Mouse (Mus musculus) embryonic facial prominence, embryonic 13.5 days (tissue): ENCODE data around the gene Gm17490. TPM values are rescaled to one million over a fixed set of nuclear protein-coding genes. Genes with fewer than 3 reads are reported as not detected.
"Not testable (repeated sequence)": the region's sequence is repeated elsewhere in the genome, so short reads cannot be mapped to it uniquely, and the experiment has no call there.

Experiments used
- ATAC-seq: fragments of 200-750 bp; cut with Nextera tagmentation; 2 replicates; pipeline ENCODE4 v1.8.0; 2017; ENCODE audit warnings: low read depth; ENCODE audit not compliant: insufficient number of reproducible peaks, insufficient read depth, low FRiP score, low TSS enrichment
- H3K27ac ChIP-seq: fragments of 300-500 bp; sonication (generic); 2 replicates; pipeline ENCODE4 v1.5.1; 2015; ENCODE audit warnings: moderate library complexity, mild to moderate bottlenecking, inconsistent platforms
- H3K27me3 ChIP-seq: fragments of 300-500 bp; sonication (generic); 2 replicates; pipeline ENCODE4 v1.6.1; 2015; ENCODE audit warnings: mild to moderate bottlenecking, inconsistent platforms
- H3K36me3 ChIP-seq: fragments of 300-500 bp; sonication (generic); 2 replicates; pipeline ENCODE4 v1.6.1; 2015; ENCODE audit warnings: mild to moderate bottlenecking, inconsistent platforms
- H3K4me1 ChIP-seq: fragments of 300-500 bp; sonication (generic); 2 replicates; pipeline ENCODE4 v1.6.1; 2015; ENCODE audit warnings: inconsistent platforms
- H3K4me2 ChIP-seq: fragments of 300-500 bp; sonication (generic); 2 replicates; pipeline ENCODE4 v1.6.1; 2015; ENCODE audit warnings: moderate library complexity, mild to moderate bottlenecking, inconsistent platforms
- H3K4me3 ChIP-seq: fragments of 300-500 bp; sonication (generic); 2 replicates; pipeline ENCODE4 v1.5.1; 2015; ENCODE audit warnings: mild to moderate bottlenecking, inconsistent platforms
- H3K9ac ChIP-seq: fragments of 300-500 bp; sonication (generic); 2 replicates; pipeline ENCODE4 v1.6.1; 2015; ENCODE audit warnings: mild to moderate bottlenecking, inconsistent platforms
- H3K9me3 ChIP-seq: fragments of 300-500 bp; sonication (generic); 2 replicates; pipeline ENCODE4 v1.6.1; 2016; ENCODE audit warnings: inconsistent platforms
- WGBS: fragments of 180-500 bp; shearing (Covaris S2); methylation state at CpG from one replicate; pipeline ENCODE4 v1.1.7; 2015; ENCODE audit warnings: mixed read lengths; 5-methylcytosine and 5-hydroxymethylcytosine counted together
- polyA plus RNA-seq: library from polyadenylated mRNA; unstranded; fragments of >200 nt; fragmentation: Nextera tagmentation; extraction: Ambion mirVana; gene quantifications from 2 replicates; pipeline ENCODE4 v1.2.1, GENCODE M21; 2015

Gene Gm17490
- polyA plus RNA-seq, 1 experiment from 2014 or later = not detected

- WGBS = 75% methylated on average over 2 of the region's 2 CpGs
- H3K4me1 ChIP-seq = no peaks in the 10 kb centered on the region
- no peaks in the 10 kb centered on the region for H3K36me3 ChIP-seq
- no peaks in the 10 kb centered on the region for H3K9me3 ChIP-seq
- H3K9ac ChIP-seq = no peak overlapping the region
- no peak overlapping the region for H3K4me3 ChIP-seq
- H3K4me2 ChIP-seq = no peak overlapping the region
- no peak for ATAC-seq
- no peaks in the 10 kb centered on the region for H3K27me3 ChIP-seq
- H3K27ac ChIP-seq = no peak overlapping the region
These were observed 2.3 kb downstream of the Gm17490 start for GRCm38 (mm10) chr2:11623726-11624125.

DNA sequence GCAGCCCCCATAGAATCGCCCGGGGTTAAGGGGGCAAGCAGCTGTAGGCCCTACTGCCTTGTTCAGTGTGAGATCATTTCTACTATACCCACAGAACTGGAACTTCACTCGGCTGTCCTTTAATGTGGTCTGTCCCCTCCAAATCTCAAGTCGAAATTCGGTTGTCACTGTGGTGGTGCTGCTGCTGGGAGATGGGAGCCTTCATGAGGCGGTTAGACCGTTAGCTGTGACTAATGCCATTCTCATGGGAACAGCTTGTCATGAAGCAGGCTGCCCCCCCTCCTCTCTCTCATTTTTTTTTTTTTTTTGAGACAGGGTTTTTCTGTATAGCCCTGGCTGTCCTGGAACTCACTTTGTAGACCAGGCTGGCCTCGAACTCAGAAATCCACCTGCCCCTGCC is 2.9 kb downstream of the Gm17490 start:
- Histone ChIP-seq H3K27me3 (no peaks in the 10 kb centered on the region), H3K27ac (no peak overlapping the region), H3K9me3 (no peaks in the 10 kb centered on the region), H3K9ac (no peak overlapping the region), H3K4me2 (no peak overlapping the region), H3K4me3 (no peak overlapping the region), H3K36me3 (no peaks in the 10 kb centered on the region), H3K4me1 (no peaks in the 10 kb centered on the region)
- no peak for ATAC-seq
- 77% methylated on average over 8 of the region's 8 CpGs for WGBS

DNA sequence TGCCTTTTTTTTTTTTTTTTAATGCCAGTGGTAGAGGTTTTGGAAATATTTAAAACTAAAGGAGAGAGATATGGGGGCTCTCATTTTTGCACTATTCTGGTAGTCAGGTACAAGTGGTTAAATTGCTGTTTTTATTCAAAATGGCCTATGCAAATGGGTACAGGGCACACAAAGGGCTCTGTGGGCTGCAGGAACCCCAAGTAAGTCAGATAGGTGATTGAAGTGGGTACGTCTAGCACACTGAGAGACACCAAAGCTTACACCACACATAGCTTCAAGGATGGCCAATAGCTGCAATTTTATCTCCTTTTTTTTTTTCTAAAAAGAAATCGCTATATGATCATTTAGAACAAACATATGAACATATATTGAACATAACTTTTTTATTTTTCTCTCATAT is 6.5 kb downstream of the Gm17490 start:
- 73% methylated on average over 2 of the region's 2 CpGs for WGBS
- Histone ChIP-seq H3K4me3 (no peak overlapping the region), H3K27ac (no peak overlapping the region), H3K9me3 (0 out of 2 replicates have a peak, but pooled peaks cover 4% of the 10 kb centered on the region), H3K4me1 (no peaks in the 10 kb centered on the region), H3K9ac (no peak overlapping the region), H3K36me3 (no peaks in the 10 kb centered on the region), H3K27me3 (no peaks in the 10 kb centered on the region), H3K4me2 (no peak overlapping the region)
- no peak for ATAC-seq

GRCm38 (mm10) chr2:11616846-11617245 is 9.2 kb downstream of the Gm17490 start:
- no peaks in the 10 kb centered on the region for H3K36me3 ChIP-seq
- H3K9ac ChIP-seq = no peak overlapping the region
- H3K27ac ChIP-seq = no peak overlapping the region
- H3K4me1 ChIP-seq = no peaks in the 10 kb centered on the region
- H3K9me3 ChIP-seq = 0 out of 2 replicates have a peak, but pooled peaks cover 4% of the 10 kb centered on the region
- no peak overlapping the region for H3K4me3 ChIP-seq
- no peak overlapping the region for H3K4me2 ChIP-seq
- 93% methylated on average over 9 of the region's 9 CpGs for WGBS
- no peaks in the 10 kb centered on the region for H3K27me3 ChIP-seq
- no peak for ATAC-seq

GRCm38 (mm10) chr2:11612939-11613338 is 13.1 kb downstream of the Gm17490 start:
- not testable (repeated sequence) for H3K4me3 ChIP-seq, H3K27me3 ChIP-seq, H3K4me1 ChIP-seq, H3K36me3 ChIP-seq, H3K9me3 ChIP-seq, H3K9ac ChIP-seq, ATAC-seq, H3K4me2 ChIP-seq, H3K27ac ChIP-seq
- 85% methylated on average over 6 of the region's 6 CpGs for whole genome bisulfite sequencing

DNA sequence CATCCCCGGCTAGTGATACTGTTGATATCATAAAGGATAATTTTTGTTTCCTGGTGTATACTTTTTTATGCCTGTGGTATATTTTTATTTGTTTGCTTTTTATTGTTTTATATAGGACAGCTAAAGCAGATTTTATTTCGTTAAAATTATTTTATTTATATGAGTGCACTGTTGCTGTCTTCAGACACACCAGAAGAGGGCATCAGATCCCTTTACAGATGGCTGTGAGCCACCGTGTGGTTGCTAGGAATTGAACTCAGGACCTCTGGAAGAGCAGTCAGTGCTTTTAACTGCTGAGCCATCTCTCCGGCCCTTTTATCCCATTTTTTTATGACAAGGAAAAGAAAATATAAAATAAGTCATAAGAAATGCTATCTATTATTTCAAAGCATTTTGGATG is 19.3 kb downstream of the Gm17490 start:
- H3K9ac ChIP-seq, H3K9me3 ChIP-seq, H3K27ac ChIP-seq, ATAC-seq, H3K4me3 ChIP-seq, H3K4me1 ChIP-seq, H3K36me3 ChIP-seq, H3K4me2 ChIP-seq, H3K27me3 ChIP-seq: not testable (repeated sequence)
- 79% methylated on average over 4 of the region's 4 CpGs for WGBS

GRCm38 (mm10) chr2:11604911-11605310 is 21.2 kb downstream of the Gm17490 start:
- Histone ChIP-seq H3K9ac (no peak overlapping the region), H3K27ac (no peak overlapping the region), H3K4me3 (no peak overlapping the region), H3K4me1 (peaks cover 10% of the 10 kb centered on the region), H3K4me2 (no peak overlapping the region), H3K36me3 (peaks cover 9% of the 10 kb centered on the region), H3K9me3 (no peaks in the 10 kb centered on the region), H3K27me3 (no peaks in the 10 kb centered on the region)
- ATAC-seq = no peak

DNA sequence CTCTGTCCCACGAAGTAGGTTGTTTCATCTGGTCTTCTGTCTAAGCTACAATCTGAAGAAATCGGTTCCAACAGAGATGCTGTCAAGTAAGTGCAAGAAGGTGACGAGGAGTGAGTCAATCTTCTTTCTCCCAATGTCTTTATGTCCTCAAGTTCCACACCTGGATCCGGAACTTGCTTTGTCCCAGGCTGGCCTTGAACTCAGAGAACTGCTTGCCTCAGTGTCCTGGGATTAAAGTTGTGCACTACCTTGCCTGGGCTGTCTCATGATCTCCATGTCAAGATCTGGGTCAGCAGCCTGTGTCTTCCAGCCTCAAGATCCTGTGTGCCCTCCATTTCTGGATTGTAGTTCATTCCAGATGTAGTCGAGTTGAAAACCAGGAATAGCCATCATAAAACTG is 22.0 kb downstream of the Gm17490 start, which contains the start of gene Rbm17:
Rbm17 (minus strand) TSS at position 101 of the 400 bp plus-strand sequence.
- Histone ChIP-seq H3K4me2 (peak within 1 kb of the TSS; percentile 86), H3K27me3 (no peaks in the 10 kb centered on the region), H3K36me3 (peaks cover 15% of the 10 kb centered on the region), H3K4me3 (peak within 1 kb of the TSS; percentile 96), H3K4me1 (peaks cover 10% of the 10 kb centered on the region), H3K9me3 (no peaks in the 10 kb centered on the region), H3K27ac (peak within 1 kb of the TSS; percentile 86), H3K9ac (peak within 1 kb of the TSS; percentile 99)
- WGBS = 81% methylated on average over 5 of the region's 5 CpGs
- no peak for ATAC-seq

GRCm38 (mm10) chr2:11602506-11603489 is 23.3 kb downstream of the Gm17490 start:
- peaks cover 10% of the 10 kb centered on the region for H3K4me1 ChIP-seq
- no peaks in the 10 kb centered on the region for H3K9me3 ChIP-seq
- WGBS = under 1% methylated on average over 78 of the region's 78 CpGs
- peaks cover 27% of the 10 kb centered on the region for H3K36me3 ChIP-seq
- peak overlapping the region; percentile 99 for H3K9ac ChIP-seq
- H3K4me3 ChIP-seq = peak overlapping the region; percentile 96
- peak overlapping the region; percentile 86 for H3K27ac ChIP-seq
- ATAC-seq = peak; percentile 97
- H3K27me3 ChIP-seq = no peaks in the 10 kb centered on the region
- peak overlapping the region; percentile 86 for H3K4me2 ChIP-seq

DNA sequence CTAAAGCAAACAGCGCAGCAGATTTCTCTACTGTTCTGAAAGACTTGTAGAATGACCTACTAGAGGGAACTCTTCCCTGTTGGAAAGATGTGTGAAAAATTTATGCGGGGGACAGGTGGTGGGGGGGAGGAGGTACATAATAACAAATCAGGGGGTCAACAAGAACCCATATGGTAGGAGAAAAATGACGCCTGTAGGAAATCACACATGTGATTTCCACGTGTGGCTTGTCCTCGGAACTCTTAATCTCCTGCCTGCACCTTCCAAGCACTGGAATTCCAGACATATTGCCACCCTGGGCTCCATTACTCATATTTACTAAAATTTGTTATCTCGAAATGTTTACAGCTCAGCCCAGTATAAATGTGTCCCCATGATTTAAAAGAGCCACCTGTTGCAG is 24.3 kb downstream of the Gm17490 start:
- Histone ChIP-seq H3K4me2 (peak overlapping the region; percentile 86), H3K9me3 (no peaks in the 10 kb centered on the region), H3K27ac (no peak overlapping the region), H3K4me3 (peak overlapping the region; percentile 96), H3K4me1 (peaks cover 10% of the 10 kb centered on the region), H3K9ac (peak overlapping the region; percentile 99), H3K27me3 (no peaks in the 10 kb centered on the region), H3K36me3 (peaks cover 36% of the 10 kb centered on the region)
- no peak for ATAC-seq
- 77% methylated on average over 6 of the region's 6 CpGs for WGBS

DNA sequence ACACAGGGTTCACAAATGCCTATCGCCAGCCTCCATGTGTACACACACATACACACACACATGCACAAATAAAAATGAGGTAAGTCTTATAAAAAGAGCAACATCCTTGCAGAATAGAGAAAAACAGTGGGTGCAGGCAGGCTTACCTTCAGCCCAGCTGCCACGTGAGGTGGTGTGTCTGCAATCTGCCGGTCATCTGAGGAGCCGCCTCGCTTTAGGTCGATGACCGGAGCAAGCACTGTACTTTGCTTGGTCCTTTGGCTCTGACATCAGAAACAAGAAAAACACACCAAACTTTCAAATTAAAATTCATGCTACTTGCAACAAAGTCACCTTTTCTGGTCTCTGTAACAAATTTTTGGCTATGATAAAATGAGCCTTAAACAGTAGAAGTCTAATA is 28.2 kb downstream of the Gm17490 start:
- Histone ChIP-seq H3K27ac (no peak overlapping the region), H3K4me1 (peaks cover 10% of the 10 kb centered on the region), H3K4me3 (no peak overlapping the region), H3K27me3 (no peaks in the 10 kb centered on the region), H3K9me3 (no peaks in the 10 kb centered on the region), H3K9ac (no peak overlapping the region), H3K4me2 (no peak overlapping the region), H3K36me3 (peaks cover 68% of the 10 kb centered on the region)
- ATAC-seq = no peak
- WGBS = 96% methylated on average over 7 of the region's 7 CpGs

- no peak overlapping the region for H3K4me2 ChIP-seq
- peaks cover 80% of the 10 kb centered on the region for H3K36me3 ChIP-seq
- no peaks in the 10 kb centered on the region for H3K9me3 ChIP-seq
- H3K4me1 ChIP-seq = peaks cover 4% of the 10 kb centered on the region
- no peaks in the 10 kb centered on the region for H3K27me3 ChIP-seq
- no peak overlapping the region for H3K9ac ChIP-seq
- no peak for ATAC-seq
- H3K27ac ChIP-seq = no peak overlapping the region
- H3K4me3 ChIP-seq = no peak overlapping the region
- WGBS = 94% methylated on average over 2 of the region's 2 CpGs
These were observed 29.4 kb downstream of the Gm17490 start for GRCm38 (mm10) chr2:11596690-11597089.
